Mouse (Mus musculus): ENCODE data around the gene Gpr137.

DNA sequence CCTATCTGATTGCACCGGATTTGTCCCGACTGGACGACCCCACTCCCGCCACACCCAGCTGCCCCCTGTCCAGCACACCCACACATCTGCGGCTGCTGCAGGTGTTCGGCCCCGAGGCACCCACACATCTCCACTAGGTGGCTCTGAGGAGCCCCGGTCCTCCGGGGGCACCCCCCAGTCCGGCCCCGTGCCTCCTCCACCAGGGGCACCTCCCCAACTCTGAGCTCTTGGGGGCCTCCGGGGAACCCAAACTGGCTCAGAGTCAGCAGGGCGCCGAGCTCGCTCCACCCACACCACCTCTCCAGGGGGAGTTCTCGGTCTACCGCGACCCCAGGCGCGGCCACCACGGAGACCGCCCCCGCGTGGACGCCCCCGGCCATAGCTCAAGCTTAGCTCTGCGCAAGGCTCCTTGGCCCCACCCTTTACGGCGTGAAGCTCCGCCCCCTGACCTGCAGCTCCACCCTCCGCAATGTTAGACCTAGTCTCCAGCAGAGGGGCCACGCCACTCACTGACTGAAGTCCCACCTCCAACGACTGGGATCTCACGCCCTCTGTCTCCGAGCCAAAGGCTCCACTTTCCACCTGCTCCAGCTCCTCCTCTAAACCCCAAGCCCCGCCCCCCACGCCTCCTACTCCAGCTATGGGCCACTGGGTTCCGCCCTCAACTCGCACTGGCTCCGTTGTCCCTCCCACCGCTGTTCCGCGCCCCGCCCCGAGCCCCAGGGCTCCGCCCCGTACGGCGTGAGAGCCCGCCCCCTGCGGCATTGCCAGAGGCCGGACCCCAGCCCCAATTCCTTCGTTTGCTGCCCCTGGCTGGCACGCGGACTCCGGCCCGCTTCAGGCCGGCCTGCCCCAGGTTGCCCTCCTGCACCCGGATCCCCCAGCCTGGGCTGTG is 37.5 kb upstream of the Gpr137 start:
- TF ChIP-seq CTCF (IDR thresholded peaks at IDR 0.05; ENCODE audit: borderline replicate concordance, insufficient read depth, low read depth, low read length) (peak; percentile 59), POLR2A (IDR thresholded peaks at IDR 0.05; ENCODE audit: borderline replicate concordance, insufficient read depth, low read length) (no peak)

Data from cerebellum, adult 2 months (tissue).